Mouse (Mus musculus) kidney, adult 18-20 months (tissue): Measurements from ENCODE around the gene 9130213A22Rik.
A peak's percentile ranks its signal among the peaks of the same experiment; 100 is the strongest.
"Not testable (repeated sequence)": the region's sequence is repeated elsewhere in the genome, so short reads cannot be mapped to it uniquely, and the experiment has no call there.

Experiments
- DNase-seq: peaks from one replicate; pipeline ENCODE4 v3.0.0; 2021

Gene 9130213A22Rik

DNA sequence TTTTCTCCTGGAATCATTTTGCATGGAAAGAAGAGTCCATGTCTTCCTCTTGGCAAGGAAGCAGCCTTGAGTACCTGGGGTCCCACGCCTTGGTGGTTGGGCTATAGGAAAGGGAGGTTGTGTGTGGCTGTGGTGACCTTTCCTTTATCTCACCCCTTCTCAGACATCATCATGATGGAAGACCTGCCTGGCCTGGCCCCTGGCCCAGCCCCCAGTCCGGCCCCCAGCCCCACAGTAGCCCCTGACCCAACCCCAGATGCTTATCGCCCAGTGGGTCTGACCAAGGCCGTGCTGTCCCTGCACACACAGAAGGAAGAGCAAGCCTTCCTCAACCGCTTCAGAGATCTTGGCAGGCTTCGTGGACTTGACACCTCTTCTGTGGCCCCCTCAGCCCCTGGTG lies 17.2 kb downstream of the 9130213A22Rik start:
- DNase-seq = no peak

DNA sequence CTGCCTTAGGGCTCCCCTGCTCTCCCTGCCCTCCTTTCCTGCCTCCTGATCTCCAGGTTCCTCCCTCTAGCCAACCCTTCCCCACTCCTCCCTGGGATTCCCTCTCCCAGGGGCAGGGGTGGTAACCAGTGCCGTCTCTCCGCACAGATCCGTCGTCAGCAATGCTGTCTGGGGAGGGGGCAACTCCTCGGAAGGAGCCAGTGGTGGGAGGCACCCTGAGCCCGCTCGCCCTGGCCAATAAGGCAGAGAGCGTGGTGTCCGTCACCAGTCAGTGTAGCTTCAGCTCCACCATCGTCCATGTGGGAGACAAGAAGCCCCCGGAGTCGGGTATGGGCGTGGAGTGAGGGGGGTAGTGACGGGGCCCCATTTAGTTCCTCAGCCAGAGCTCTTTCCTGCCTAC lies 17.9 kb downstream of the 9130213A22Rik start:
- no peak for DNase-seq

DNA sequence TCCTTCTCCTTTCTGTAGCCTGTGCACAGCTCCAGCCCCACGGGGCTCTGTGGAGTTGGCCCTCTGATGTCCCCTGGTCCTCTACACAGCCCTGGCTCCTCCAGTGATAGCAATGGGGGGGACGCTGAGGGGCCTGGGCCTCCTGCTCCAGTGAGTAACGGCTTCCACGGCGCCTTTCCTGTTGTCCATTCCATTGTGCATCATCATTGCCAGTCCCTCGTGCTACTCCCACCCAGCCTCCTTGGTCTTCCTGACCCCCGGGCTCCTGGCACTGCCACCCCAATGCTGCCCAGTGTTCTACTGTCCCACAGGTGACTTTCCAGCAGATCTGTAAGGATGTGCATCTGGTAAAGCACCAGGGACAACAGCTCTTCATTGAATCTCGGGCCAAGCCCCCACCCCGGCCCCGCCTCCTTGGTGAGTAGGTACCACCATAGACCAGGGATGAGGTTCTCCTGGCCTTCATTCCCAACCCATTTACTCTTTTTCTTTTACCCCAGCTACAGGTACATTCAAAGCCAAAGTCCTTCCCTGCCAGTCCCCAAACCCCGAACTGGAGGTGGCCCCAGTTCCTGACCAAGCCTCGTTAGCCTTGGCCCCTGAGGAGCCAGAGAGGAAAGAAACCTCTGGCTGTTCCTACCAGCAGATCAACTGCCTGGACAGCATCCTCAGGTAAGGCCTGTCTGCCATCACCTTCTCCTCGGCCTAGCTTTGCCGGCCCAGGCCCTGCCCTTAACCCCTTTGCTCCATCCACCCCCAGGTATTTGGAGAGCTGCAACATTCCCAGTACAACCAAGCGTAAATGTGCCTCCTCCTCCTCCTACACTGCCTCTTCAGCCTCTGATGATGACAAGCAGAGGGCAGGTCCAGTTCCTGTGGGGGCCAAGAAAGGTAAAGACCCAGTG lies 18.6 kb downstream of the 9130213A22Rik start:
- no peak for DNase-seq

DNA sequence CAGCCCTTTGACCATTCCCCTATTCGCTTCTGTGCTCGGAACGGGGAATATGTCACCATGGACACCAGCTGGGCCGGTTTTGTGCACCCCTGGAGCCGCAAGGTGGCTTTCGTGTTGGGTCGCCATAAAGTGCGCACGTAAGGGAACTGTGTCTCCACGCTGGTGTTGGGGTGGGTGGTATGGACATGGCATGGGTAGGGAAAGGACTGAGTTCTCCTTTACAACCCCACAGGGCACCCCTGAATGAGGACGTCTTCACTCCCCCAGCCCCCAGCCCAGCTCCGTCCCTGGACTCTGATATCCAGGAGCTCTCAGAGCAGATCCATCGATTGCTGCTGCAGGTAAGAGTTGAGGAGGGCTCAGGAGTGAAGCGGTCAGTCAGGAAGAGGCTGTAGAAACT lies 19.3 kb downstream of the 9130213A22Rik start:
- no peak for DNase-seq

DNA sequence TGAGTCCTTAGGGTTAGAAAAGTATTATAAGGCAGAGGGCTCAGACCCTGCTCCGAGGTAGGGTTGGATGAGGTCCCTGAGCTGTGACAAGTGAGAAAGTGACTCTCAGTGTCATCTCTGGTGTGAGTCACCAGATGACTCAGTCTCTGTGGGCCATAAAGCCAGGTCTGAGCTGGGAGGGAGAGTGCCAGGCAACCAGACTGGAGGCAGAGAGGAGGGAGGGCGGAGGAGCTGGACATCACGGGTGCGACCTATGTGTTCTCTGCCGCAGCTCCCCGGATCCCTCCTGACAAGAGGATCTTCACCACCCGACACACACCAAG lies 20.0 kb downstream of the 9130213A22Rik start:
- no peak for DNase-seq

DNA sequence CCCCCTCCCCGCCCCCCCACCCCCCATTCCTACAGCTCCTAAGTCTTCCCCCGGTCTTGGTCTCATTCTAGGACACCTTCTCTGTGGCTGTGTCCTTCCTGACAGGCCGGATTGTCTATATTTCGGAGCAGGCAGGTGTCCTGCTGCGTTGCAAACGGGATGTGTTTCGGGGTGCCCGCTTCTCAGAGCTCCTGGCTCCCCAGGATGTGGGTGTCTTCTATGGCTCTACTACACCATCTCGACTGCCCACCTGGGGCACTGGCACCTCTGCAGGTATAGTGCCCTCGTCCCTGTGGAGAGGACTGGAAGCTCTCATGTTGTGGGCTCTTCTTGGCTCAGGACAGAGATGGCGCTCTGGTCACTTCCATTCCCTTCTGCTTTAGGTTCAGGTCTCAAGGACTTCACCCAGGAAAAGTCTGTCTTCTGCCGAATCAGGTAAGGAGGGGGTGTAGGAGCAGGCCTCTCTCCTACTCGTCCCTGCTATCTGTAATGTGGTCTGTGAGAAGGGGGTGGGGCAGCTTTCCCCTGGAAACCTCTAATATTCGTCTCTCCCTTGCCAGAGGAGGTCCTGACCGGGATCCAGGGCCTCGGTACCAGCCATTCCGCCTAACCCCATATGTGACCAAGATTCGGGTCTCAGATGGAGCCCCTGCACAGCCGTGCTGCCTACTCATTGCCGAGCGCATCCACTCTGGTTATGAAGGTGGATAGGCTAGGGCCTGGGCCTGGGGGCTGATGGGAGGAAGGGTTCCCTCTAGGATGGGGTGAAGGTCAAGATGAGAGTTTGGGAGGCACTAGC lies 20.6 kb downstream of the 9130213A22Rik start:
- no peak for DNase-seq

DNA sequence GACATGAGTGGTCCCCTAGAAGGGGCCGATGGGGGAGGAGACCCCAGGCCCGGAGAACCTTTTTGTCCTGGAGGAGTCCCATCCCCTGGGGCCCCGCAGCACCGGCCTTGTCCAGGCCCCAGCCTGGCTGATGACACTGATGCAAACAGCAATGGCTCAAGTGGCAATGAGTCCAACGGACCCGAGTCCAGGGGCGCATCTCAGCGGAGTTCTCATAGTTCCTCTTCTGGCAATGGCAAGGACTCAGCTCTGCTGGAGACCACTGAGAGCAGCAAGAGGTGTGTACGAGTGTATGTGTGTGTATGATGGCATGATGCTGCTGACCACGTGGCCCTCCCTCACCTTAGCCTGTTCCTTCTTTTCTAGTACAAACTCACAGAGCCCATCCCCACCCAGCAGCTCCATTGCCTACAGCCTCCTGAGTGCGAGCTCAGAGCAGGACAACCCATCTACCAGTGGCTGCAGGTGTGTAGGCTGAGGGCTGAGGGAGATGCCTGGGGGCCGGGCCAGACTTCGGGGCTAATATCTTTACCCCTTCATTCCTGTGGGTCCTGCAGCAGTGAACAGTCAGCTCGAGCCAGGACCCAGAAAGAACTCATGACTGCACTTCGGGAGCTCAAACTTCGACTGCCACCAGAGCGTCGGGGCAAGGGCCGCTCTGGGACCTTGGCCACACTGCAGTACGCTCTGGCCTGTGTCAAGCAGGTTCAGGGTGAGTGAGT lies 21.6 kb downstream of the 9130213A22Rik start:
- DNase-seq = no peak

DNA sequence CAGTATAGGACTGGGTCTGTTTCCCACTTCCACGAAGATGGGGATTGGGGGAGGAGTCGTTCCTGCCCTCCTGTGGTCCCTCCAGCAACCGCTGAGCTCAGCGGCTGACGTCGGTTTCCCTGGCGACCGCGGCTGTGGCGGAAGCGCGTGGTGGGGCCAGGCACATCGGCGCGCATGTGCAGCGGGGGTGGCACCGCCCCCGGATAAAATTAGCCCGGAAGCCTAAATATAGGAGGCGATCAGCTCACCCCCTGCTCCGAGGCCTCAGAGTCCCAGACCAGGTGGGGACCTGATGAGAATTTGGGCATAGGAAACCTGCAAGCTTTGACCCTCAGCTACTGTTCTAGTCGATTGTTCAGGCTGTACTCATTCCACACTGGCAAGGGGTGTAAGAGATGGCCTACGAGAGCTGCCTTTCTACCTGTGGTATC lies 22.5 kb downstream of the 9130213A22Rik start:
- DNase-seq = peak; percentile 90

DNA sequence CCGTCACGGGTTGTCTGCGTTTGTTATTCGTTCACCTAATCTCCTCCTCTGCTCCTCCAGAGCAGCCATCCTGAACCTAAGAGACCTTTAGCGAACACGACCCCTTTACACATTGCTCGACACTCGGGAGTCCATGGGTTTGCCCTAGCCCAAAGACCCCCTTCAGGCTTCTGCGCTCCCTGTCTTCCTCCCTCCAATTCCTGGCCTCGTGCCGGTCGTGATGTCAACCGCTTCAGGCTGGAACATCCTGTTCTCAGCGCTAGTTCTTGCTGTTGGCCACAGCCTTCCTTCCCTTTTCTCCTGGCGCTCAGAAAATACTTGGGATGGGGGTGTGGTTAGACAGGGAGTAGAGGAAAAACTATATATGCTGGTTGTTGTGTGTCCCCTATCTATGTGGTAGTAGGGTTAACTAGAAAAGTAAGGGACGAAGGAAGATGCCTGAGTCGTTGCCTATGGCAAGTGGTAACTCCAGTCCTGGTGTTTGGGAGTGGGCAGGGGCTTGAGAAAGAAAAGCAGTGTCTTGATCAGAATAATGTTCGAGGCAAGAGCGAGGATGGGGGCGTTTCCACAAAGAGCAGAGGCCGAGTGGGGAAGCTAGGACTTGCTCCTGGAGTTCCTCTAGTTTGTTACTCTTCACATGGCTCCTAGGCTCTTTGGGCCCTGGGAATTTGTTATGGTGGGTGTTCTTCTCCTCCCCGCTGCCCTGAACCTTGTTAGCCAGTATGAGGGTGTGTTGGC lies 23.0 kb downstream of the 9130213A22Rik start:
- DNase-seq = peak; percentile 88

DNA sequence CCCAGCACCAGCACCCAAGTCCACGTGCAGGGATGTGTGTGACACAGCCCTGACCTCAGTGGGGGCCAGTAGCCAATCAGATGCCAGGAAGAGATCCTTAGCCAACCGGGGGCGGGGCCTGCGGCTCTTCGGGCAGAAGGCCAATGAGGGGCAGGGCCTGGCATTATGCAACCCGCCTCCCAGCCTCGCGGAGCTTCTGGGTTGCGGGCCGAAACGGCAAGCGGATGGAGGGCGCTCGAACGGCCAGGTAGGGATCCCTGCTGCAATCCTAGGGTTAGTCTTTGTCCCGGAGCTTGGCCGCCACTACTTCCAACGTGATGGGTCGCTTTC lies 23.7 kb downstream of the 9130213A22Rik start:
- DNase-seq = peak; percentile 99

DNA sequence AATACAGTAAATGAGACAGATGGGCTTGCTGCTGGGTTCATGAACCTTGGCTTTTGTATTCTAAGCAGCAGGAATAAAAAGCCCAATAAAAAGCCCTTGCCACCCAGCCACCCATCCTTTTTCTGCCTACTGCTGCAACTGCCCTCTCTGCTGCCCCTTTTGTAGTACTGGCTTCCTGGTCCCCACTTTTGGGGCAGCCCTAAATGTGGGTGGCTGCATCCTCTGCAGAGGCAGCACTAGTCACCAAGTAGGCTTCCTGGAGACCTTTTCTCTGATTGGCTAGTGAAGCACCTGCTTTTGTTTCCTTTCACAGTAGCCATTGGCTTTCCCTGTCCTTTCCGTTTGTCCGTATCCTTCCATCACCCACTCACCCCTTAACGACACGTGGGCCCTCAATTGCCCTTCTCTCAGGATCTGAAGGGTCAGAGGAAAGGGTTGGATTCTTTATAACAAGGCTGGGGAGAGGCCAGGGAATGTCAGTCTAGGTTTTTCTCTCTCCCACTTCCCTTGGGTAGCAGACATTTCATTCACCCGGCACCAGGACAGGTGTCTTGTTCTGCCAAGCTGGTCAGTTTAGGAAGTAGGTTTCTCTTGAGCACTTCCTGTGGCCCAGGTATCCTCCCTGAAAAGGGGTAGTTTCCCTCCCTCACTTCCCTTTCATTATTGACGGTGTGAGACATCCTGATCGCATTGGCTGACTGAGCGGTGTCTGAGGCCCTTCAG lies 24.2 kb downstream of the 9130213A22Rik start:
- DNase-seq = no peak

DNA sequence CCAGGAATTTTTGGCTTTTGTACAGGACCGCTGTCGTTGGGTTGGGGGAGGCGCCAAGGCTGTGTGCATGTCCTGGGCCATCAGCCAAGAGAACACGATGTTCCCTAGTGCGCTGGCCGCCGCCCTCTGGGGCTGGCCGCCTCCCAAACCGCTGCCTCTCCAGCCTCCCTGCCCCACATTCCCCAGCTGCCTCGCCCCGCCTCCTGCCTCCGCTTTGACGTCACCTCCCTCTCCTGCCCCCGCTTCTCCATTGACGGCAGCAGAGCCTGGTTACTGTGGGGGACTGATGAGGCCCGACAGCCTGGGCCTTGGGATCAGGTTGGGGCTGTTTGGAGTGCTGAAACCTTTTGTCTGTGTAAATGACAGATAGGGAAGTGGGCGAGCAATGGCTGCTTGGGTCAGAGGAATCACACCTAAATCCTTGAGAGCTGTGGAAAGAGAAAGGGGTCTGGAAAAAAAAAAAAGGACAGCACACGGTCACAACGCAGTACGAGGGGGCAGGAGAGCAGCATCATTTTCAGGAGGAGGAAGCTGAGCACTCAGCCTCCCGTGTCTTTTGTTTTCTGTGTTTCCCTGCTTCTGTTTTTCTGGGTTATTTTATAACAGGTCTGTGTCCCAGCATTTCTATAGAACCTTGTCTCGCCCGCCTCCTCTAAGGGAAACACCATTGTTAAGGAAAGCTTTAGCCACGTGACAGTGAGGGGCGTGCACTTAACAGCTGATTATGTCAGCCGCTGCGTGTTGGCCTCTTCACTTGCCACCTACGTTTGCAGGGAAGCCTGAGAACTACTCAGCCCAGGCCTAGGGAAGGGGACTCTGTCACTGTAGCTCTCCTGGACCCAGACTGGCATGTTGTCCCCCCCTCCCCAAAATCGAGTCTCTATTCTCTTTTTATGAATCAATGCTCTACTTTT lies 25.1 kb downstream of the 9130213A22Rik start:
- DNase-seq = peak; percentile 100

DNA sequence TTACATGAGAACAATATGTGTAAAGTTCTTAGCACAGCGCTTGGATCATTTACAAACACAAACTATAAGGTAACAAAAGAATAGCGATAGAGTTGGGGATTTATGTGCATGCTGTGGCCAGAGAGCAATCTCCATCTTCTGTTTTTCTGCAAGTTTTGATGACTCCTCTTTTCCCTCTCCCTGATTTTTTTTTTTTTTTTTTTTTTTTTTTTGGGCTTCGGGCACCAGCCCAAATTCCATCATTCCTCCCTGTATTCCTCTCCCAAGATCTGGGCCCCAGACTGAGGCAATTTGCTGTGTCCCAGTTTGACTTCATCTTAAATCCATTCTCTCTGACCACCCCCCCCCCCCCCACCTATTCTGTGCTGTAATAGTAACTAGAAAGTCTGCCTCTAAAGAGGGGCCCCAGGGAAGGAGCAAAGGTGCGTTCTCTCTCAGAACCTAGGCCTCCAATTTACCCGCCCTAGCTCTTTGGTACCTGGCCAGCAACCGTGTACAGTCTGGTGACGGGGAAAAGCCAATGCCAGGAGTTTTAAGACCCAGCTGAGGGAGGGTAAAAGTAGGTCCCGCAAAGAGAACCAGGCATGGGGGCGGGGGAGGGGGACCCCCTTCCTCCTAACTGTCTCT lies 25.9 kb downstream of the 9130213A22Rik start:
- DNase-seq = no peak

DNA sequence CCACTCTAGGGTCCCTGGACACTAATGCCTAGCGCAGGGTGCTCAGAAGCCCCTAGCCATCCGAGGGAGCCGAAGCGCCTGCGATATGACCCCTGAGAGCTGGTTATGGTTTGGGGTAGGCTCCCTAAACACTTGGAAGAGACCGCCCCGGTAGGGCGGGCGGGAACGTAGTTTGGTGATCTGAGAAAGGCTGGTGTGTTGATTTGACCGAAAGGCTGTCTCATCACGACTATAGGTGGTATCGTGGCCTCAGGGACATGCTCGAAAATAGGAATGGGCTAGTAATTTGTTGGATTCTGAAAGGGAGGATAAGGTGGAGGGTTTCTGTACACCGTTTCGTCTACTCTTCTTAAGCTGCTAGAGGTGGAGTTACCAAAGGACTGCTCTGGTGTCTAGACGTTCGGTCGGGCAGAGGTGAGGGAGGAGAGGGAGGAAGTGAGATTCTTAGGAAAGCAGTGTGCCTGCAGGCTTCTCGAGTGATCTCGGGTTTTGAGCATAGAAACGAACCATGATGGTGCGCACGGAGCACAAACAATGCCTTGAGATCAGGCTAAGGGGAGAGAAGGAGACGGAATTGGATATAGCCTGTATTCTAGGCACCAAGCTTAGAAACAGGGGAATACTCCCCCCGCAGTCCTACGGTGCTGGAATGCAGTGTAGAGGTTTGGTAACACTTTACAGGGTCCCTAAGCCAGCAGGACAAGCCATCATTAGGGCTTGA lies 26.7 kb downstream of the 9130213A22Rik start:
- DNase-seq = peak; percentile 63

DNA sequence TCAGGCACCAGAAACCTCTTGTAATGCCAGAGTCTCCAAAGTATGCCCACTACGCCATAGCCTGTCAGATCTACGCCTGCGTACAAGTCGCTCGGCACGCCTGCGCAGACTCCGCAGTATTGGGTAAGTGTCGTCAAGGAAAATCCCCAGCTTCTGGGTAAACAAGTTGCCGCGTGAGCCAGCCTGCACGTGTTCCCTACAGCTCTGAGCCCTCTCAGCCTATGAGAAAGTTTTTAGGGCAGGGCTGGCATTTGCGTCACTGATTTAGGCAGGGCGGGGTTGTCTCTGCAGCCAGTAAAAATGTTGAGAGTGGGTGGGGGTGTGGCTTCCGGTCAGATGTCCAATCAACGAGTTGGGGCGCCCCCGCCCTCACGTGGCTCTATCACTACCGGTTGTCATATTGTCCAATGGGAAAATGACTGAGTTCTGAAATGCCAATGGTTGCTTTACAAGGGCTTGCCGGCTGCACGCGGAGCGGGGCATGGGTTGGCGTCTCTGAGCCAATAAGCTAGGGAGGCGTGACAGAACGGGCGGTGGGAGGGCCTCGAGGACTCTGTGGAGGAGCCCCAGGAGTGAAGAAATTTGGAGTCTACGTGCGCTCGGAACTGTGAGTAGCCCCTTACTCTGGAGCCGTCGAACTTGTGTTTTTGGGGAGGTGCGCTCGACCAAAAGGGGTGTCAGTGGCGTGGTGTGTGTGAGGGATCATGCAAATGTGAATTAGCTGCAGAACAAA lies 27.5 kb downstream of the 9130213A22Rik start, which contains the start of gene Per1:
Gene Per1 (plus strand): TSS at position 521 of the 733 bp plus-strand sequence.
- DNase-seq = peak; percentile 99

DNA sequence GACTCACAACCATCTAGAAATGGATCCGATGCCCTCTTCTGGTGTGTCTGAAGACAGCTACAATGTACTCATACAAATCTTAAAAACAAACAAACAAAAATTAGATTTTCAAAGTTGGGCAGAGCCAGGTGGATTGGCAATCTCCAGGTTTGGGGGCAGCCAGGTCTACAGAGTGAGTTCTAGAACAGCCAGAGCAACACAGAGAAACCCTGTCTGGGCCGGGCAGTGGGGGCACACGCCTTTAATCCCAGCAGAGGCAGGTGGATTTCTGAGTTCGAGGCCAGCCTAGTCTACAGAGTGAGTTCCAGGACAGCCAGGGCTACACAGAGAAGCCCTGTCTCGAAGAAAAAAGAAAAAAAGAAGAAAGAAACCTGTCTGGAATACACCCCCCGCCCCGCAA lies 28.5 kb downstream of the 9130213A22Rik start:
- DNase-seq = not testable (repeated sequence)

DNA sequence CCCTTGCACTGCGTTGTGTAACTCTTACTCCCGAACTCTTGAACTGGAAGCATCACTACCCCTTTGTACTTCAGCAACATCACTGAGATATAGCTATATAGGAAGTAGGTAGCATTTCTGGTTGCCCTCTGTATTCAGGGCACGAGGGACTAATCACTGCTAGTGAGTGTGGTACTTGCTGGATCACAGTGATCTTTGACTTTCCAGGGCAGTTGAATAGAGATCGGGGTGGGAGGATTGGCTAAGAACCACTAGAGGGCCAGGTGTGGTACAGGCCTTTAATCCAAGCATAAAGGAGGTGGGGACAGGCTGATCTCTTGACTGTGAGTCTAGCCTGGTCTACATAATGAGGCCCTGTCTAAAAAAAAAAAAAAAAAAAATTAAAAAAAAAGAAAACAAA lies 29.5 kb downstream of the 9130213A22Rik start:
- no peak for DNase-seq

DNA sequence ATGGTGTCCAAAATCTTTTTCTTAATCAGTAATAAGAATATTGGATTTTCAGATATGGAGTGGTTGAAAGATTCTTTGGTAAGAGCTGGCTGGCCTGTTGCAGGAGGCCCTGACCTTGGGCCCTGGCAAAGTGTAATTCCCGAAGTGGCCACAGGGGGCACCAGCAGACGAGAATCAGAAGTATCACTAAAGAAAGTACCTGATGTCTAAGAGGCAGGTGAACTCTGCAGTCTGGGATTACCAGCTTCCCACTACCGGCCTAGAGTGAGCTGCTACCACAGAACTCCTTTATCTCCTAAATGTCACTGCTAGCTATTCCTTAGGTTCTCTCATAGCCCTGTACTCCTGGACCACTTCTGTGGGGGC lies 30.0 kb downstream of the 9130213A22Rik start:
- peak; percentile 94 for DNase-seq
